Mouse (Mus musculus): ENCODE results near the gene Celf5. TPM values are rescaled to one million over a fixed set of nuclear protein-coding genes. Genes with fewer than 3 reads are reported as not detected.

The Celf5 gene
- polyA plus RNA-seq, 1 experiment from 2014 or later = 2.1 TPM

DNA sequence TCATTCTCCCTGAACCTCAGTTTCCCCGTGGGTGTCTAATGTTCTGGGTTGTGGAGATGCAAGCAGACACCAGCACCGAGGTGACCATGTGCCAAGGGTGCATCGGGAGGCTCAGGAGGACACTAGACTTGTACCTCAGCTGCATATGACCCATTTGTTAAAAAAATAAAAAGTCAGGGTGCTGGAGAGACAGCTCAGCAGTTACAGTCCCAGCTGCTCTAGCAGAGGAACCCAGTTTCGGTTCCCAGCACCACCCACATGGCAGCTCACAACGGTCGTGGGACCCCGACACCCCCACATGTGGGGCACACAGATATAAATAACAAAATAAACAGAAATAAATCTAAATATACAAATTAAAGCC is 54.0 kb downstream of the Celf5 start:
- peaks cover 55% of the 10 kb centered on the region for H3K4me1 ChIP-seq
- H3K36me3 ChIP-seq = no peaks in the 10 kb centered on the region
- no peaks in the 10 kb centered on the region for H3K9me3 ChIP-seq
- no peak for ATAC-seq (ENCODE audit: insufficient number of reproducible peaks, insufficient read depth, low FRiP score, low TSS enrichment, low read depth)
- no peak overlapping the region for H3K9ac ChIP-seq
- H3K27ac ChIP-seq = no peak overlapping the region
- peaks cover 34% of the 10 kb centered on the region for H3K27me3 ChIP-seq
- 91% methylated on average over 7 of the region's 7 CpGs for WGBS
- H3K4me2 ChIP-seq = no peak overlapping the region
- no peak overlapping the region for H3K4me3 ChIP-seq

DNA sequence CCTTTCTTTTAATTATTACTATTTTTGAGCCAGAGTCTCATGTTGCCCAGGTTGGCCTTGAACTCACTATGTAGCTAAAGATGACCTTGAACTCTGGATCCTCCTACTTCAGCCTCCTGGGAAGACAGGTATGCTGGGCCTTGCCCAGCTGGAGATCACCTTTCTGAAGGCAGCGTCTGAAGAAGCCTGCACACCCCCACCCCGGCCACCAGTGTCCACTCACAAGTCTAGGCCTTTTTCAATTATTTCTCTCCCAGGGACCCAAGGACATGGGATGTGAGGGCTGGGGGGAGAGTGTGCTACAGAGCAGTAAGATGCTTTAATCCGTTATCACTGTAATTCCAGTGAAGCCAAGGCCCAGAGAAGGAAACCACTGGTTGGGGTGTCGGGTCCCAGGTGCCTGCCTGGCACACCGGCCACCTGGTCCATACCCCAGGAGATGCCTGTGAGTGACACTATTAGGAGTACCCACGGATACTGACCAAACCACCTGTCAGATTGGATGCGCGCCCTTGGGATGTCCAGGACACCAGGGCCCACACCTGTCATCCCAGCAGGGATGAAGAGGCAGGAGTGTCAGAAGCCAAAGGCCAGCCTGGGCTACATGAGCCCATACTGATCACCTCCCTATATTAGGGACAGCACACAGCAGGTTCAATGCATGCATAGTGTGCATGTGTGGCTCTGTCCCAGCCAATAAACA is 54.6 kb downstream of the Celf5 start:
- Histone ChIP-seq H3K27ac (no peak overlapping the region), H3K4me3 (no peak overlapping the region), H3K27me3 (peaks cover 34% of the 10 kb centered on the region), H3K36me3 (no peaks in the 10 kb centered on the region), H3K4me2 (no peak overlapping the region), H3K9me3 (no peaks in the 10 kb centered on the region), H3K4me1 (peaks cover 50% of the 10 kb centered on the region), H3K9ac (no peak overlapping the region)
- 76% methylated on average over 8 of the region's 8 CpGs for WGBS
- no peak for ATAC-seq (ENCODE audit: insufficient number of reproducible peaks, insufficient read depth, low FRiP score, low TSS enrichment, low read depth)

DNA sequence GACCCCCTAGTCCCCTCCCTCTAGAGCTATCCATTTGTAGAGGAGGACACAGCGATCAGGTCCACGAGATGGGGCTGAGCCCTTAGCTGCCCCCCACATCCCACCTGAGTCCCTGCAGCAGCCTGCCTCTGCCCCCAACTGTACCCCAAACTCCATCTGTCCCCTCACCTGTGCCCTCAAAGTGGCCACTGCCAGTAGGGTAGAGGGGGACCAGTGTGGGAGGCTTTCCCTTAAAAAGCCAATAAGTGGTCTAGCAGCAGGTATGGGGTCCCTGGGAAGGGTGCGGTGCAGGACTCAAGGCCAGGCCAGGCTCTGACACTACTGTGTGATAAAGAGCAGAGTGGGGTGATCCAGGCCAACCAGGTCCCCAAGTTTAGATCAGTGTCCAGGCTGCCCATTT is 55.2 kb downstream of the Celf5 start:
- peak overlapping the region; percentile 85; the same call in 1 of the 2 replicates for H3K9ac ChIP-seq
- no peaks in the 10 kb centered on the region for H3K36me3 ChIP-seq
- peak overlapping the region; percentile 68 for H3K4me3 ChIP-seq
- 26% methylated on average over 3 of the region's 3 CpGs for WGBS
- peak overlapping the region; percentile 76 for H3K4me2 ChIP-seq
- no peak for ATAC-seq (ENCODE audit: insufficient number of reproducible peaks, insufficient read depth, low FRiP score, low TSS enrichment, low read depth)
- H3K27me3 ChIP-seq = peaks cover 34% of the 10 kb centered on the region
- H3K9me3 ChIP-seq = no peaks in the 10 kb centered on the region
- peaks cover 45% of the 10 kb centered on the region for H3K4me1 ChIP-seq
- H3K27ac ChIP-seq = no peak overlapping the region

DNA sequence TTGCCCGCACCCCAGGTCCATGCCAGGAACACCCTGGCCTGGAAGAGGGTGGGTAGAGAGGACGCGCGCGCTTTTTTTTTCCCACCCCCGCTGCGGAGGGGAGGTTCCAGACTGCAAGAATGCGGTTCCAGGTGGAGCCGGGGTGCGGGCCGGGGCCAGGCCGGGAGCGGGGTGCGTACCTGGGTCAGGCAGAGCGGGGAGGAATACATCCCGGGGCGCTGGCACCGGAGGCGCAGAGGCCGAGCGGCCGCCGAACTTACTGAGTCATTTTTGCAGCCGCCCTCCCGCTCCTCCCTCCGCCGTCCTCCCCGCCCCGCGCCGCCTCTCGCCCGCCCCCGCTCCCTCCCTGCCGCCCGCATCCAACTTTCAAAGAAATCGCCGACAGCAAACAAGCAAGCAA is 55.6 kb downstream of the Celf5 start:
- Histone ChIP-seq H3K36me3 (no peaks in the 10 kb centered on the region), H3K27me3 (peaks cover 34% of the 10 kb centered on the region), H3K4me2 (peak overlapping the region; percentile 76), H3K9me3 (no peaks in the 10 kb centered on the region), H3K4me3 (peak overlapping the region; percentile 68), H3K9ac (peak overlapping the region; percentile 85), H3K4me1 (peaks cover 45% of the 10 kb centered on the region), H3K27ac (peak overlapping the region; percentile 22; the same call in 1 of the 2 replicates)
- 2% methylated on average over 36 of the region's 38 CpGs for WGBS
- no peak for ATAC-seq (ENCODE audit: insufficient number of reproducible peaks, insufficient read depth, low FRiP score, low TSS enrichment, low read depth)

DNA sequence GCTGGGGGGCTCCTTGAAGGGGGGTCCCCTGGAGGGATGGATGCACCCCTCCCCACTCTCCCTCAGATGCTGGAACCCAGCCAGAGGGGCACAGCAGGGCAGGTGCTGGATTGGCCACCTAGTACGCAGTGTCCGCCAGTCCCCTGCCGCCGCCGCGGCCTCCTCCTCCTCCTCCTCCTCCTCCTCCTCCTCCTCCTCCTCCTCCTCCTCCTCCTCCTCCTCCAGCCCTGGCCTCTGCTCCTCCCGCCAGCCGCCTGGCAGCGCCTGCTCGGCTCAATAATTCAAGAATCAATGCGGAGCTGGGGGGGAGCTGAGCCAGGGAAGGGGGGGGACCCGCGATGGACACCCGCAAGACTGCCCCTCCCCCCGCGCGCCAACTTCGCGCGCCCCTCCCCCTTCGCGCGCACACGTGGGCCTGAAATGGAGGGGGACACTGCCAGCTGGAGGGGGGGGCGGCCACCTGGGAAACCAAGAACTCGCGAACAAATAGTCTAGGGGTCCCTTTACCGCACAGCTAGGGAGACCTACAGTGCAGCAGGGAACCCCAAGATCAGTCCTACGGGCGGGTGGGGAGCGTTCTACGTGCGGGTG is 56.3 kb downstream of the Celf5 start:
- Histone ChIP-seq H3K36me3 (no peaks in the 10 kb centered on the region), H3K9ac (peak overlapping the region; percentile 85), H3K4me1 (peaks cover 40% of the 10 kb centered on the region), H3K4me3 (peak overlapping the region; percentile 68), H3K27me3 (peaks cover 34% of the 10 kb centered on the region), H3K9me3 (no peaks in the 10 kb centered on the region), H3K27ac (0 out of 2 replicates have a peak overlapping the region, but pooled peaks have one; percentile 22), H3K4me2 (peak overlapping the region; percentile 76)
- 2% methylated on average over 15 of the region's 33 CpGs for WGBS
- ATAC-seq (ENCODE audit: insufficient number of reproducible peaks, insufficient read depth, low FRiP score, low TSS enrichment, low read depth) = no peak

DNA sequence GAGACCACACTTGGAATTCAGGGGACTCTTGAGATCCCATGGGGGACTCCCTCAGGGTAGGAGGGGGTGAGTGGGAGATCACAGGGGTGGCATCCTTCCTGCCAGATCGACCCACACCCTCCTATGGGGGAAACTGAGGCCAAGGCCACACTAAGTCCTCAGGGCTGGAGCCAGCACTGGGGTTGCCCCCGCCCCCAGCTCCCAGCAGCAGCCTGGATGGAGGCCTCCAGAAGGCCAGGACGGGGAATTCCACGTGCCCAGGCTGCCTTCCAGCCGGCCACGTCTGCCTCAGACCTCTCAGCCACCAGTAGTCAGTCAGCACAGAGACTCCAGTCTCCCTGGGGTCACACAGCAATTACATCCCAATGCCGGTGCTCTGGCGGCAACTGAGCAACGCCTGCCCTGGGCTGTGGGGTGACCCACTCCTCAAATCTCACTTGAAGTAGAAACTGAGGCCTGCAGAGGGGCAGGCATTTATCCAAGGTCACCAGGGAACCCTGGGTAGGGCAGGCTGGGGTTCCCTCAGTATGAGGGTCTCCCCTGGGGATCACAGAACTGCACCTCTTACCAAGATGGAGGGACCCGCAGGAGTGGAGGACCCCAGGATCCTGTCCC is 57.2 kb downstream of the Celf5 start:
- 31% methylated on average over 10 of the region's 10 CpGs for WGBS
- Histone ChIP-seq H3K4me1 (peaks cover 37% of the 10 kb centered on the region), H3K36me3 (peaks cover 7% of the 10 kb centered on the region), H3K4me2 (peak overlapping the region; percentile 76), H3K9ac (peak overlapping the region; percentile 85), H3K27ac (peak overlapping the region; percentile 51), H3K27me3 (peaks cover 34% of the 10 kb centered on the region), H3K9me3 (no peaks in the 10 kb centered on the region), H3K4me3 (peak overlapping the region; percentile 68)
- no peak for ATAC-seq (ENCODE audit: insufficient number of reproducible peaks, insufficient read depth, low FRiP score, low TSS enrichment, low read depth)

DNA sequence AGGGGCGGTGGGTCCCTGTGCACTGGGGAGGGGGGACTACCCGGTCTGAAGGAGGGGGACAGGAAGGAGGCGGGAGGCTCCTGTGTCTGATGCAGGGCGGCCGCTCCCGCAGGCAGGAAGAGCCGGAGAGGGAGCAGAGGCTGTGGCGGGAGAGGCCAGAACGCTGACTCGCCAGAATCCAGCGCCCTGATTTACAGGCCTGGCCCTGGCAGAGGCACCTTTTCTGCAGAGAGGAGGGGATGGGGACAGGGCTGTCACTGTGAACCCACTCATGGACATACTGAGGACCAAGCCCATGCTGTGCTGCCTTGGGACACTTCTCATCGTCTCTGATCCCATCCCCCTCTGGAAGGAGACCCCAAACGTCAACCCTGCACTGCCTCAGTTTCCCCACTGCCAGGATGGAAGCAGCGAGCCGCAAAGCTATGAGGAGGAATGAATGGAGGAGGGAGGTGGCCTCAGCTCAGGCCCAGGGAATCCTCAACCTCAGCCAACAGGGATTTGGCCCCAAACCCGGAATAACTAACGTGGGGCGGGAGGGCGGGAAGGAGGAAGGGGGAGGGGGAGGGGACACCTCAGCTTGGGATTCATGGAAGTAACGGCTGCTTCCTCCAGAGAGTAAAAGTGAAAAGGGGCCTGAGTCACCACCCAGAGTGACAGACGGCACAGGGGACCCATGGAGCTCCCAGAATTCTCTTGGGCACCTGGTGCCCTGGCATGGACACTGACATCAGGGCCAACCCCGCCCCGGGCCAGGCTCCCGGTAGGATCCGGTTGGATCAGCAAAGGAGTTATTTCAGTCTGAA is 58.1 kb downstream of the Celf5 start:
- Histone ChIP-seq H3K36me3 (peaks cover 16% of the 10 kb centered on the region), H3K4me1 (peaks cover 33% of the 10 kb centered on the region), H3K9ac (peak overlapping the region; percentile 85), H3K27me3 (peaks cover 34% of the 10 kb centered on the region), H3K4me2 (peak overlapping the region; percentile 76), H3K4me3 (peak overlapping the region; percentile 68), H3K27ac (peak overlapping the region; percentile 51), H3K9me3 (no peaks in the 10 kb centered on the region)
- 6% methylated on average over 23 of the region's 25 CpGs for WGBS
- no peak for ATAC-seq (ENCODE audit: insufficient number of reproducible peaks, insufficient read depth, low FRiP score, low TSS enrichment, low read depth)

DNA sequence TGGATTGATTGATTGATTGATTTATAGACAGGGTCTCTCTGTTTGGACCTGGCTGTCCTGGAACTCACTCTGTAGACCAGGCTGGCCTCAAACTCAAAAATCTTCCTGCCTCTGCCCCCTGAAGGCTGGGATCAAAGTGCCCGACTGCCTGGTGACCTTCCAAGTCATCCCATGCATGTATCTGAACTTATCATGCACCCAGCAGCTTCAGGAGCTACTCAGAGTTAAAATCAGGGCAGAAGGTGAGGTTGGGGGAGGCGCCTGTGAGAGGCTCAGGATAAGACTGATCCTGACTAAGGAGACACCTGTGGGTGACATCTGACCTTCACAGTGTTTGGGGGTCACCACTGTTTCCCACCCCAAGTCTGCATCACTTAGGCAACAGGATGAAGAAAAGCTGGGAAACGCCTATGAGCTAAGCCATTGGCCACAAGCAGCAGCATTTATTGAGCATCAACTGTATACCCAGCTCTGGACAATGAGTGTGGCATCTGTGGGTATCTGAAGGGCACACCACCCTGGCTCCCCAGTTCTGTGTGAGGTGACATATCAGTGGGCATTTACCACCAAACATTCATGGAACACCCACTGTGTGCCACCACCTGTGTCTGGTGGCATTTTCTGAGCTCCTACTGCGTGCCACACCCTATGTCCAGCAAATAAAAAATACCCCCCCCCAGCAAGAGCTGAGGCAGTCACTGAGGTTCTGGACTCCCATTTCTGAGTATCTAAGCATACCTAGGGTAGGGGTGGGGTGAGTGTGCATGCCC is 58.8 kb downstream of the Celf5 start:
- 68% methylated on average over 4 of the region's 4 CpGs for WGBS
- Histone ChIP-seq H3K9me3 (no peaks in the 10 kb centered on the region), H3K27ac (no peak overlapping the region), H3K4me1 (peaks cover 34% of the 10 kb centered on the region), H3K4me2 (peak overlapping the region; percentile 76), H3K36me3 (peaks cover 23% of the 10 kb centered on the region), H3K27me3 (peaks cover 30% of the 10 kb centered on the region), H3K9ac (peak overlapping the region; percentile 85; the same call in 1 of the 2 replicates), H3K4me3 (peak overlapping the region; percentile 68; the same call in 1 of the 2 replicates)
- ATAC-seq (ENCODE audit: insufficient number of reproducible peaks, insufficient read depth, low FRiP score, low TSS enrichment, low read depth) = no peak

DNA sequence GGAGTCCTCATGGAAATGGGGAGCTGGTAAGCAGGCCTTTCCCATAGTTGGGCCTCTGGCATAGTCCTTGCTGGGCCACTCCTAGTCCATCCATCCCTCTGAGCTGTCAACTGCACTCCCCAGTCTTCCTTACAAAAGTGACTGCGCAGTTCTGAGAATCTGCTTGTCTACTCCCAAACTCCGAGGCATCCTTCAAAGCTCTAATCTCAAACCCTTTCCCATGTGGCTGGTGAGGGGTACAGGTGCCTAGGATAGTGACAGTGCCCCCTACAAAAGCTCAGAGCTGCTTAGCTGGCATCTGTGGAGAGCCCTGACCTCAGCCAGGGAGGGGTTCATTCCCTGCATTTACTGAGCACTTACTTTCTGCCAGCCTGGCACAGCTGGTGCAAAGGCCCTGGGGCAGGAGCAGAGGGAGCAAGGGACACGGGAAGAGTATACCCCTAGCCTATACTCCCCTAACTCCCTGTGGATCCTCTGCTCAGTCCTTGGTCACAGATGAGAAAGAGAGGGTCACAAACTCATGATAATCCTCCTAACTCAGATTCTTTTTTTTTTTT is 59.8 kb downstream of the Celf5 start:
- H3K27me3 ChIP-seq = peaks cover 21% of the 10 kb centered on the region
- H3K4me3 ChIP-seq = no peak overlapping the region
- no peak overlapping the region for H3K9ac ChIP-seq
- peaks cover 24% of the 10 kb centered on the region for H3K36me3 ChIP-seq
- WGBS = 73% methylated on average over 3 of the region's 3 CpGs
- H3K4me1 ChIP-seq = peaks cover 44% of the 10 kb centered on the region
- no peaks in the 10 kb centered on the region for H3K9me3 ChIP-seq
- H3K4me2 ChIP-seq = no peak overlapping the region
- no peak overlapping the region for H3K27ac ChIP-seq
- no peak for ATAC-seq (ENCODE audit: insufficient number of reproducible peaks, insufficient read depth, low FRiP score, low TSS enrichment, low read depth)

DNA sequence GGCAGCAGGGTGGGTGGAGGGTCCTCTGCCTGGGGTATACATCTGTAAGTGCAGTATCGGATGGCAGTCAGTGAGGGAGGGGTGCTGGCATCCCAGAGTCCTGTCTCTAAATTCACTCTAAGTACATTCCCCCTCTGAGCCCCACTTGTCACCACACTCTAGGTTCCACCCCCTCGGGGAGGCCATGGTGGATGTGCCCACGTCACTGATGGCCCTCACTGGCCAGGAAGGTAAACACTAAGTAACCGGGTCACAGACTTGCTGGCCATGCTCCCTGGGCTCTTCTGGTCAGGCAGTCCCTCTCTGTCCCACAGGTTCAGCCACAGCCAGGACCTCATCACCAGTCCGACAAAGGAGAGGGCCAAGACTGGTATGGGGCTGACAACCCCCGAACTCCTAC is 60.3 kb downstream of the Celf5 start:
- H3K27me3 ChIP-seq = peaks cover 16% of the 10 kb centered on the region
- no peak overlapping the region for H3K9ac ChIP-seq
- H3K27ac ChIP-seq = no peak overlapping the region
- no peak for ATAC-seq (ENCODE audit: insufficient number of reproducible peaks, insufficient read depth, low FRiP score, low TSS enrichment, low read depth)
- no peak overlapping the region for H3K4me3 ChIP-seq
- peaks cover 24% of the 10 kb centered on the region for H3K36me3 ChIP-seq
- H3K4me1 ChIP-seq = peaks cover 46% of the 10 kb centered on the region
- no peak overlapping the region for H3K4me2 ChIP-seq
- no peaks in the 10 kb centered on the region for H3K9me3 ChIP-seq
- WGBS = 72% methylated on average over 6 of the region's 6 CpGs

DNA sequence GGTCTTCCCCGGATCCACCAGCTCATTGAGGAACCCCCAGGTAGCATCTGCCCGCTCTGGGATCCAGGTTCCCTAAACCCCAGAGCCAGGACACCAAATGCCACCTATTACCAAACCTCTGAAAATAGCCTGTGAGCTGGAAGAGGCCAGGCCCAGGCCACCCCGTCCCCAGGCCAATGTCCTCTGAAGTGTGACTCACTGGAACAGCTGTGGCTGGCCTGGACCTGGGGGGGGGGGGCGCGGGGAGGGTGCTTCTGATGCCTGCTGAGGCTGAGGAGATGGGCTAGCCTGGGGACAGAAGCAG is 60.8 kb downstream of the Celf5 start:
- no peak overlapping the region for H3K9ac ChIP-seq
- H3K4me2 ChIP-seq = no peak overlapping the region
- H3K27ac ChIP-seq = no peak overlapping the region
- 76% methylated on average over 5 of the region's 5 CpGs for WGBS
- no peak for ATAC-seq (ENCODE audit: insufficient number of reproducible peaks, insufficient read depth, low FRiP score, low TSS enrichment, low read depth)
- no peak overlapping the region for H3K4me3 ChIP-seq
- H3K4me1 ChIP-seq = peaks cover 49% of the 10 kb centered on the region
- no peaks in the 10 kb centered on the region for H3K9me3 ChIP-seq
- peaks cover 14% of the 10 kb centered on the region for H3K27me3 ChIP-seq
- peaks cover 24% of the 10 kb centered on the region for H3K36me3 ChIP-seq
